Mouse (Mus musculus): ENCODE data around the gene Ankle1.
"Not testable (repeated sequence)": the region's sequence is repeated elsewhere in the genome, so short reads cannot be mapped to it uniquely, and the experiment has no call there.

Ankle1 gene

DNA sequence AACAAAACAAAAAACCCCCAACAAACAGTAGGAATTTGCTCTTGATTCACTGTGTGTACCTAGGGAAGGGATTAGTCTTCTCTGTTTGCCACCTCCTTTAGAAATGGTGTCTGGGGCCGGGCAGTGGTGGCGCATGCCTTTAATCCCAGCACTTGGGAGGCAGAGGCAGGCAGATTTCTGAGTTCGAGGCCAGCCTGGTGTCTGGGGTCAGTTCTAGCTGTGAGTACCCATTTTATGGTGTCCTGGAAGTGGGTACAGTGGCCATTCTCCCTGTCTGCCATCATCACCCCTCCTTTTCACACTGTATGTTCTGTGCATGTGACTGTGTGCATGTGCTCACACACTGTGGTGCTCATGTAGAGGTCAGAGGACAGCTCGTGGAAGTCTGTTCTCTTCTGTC is 2.4 kb downstream of the Ankle1 start:
- no peak for DNase-seq

DNA sequence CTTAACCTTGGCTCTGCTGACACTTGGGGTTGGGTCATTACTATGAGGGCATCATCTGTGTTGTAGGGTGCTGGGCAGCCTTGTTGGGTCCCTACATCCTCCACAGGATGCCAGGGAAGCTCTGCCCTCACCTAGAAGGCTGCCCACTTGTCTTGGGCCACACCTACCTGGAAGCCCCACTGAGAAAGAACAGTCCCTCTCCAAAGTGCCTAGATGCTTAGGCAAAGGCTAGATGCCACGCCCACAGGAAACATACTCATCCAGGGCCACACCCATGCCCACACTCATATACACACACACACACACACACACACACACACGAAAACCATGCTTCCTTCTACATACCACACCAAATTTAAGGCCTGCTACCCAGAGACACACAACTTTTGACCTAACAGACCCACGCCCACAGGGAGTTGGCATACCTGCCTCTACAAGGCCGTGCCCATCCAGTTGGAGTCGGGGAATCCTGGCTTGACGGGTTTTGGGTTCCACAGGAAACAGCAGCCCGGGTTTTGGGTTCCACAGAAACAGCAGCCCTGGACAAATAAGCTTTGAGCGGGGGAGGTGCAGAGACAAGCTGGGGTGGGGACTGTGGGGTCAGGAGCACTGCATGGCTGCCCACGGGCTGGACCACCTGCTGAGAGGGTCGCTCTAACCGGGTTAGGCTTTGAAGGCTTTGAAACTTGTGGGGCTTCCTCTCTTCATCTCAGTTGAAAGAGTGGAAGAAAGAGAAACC is 5.9 kb downstream of the Ankle1 start:
- no peak for DNase-seq

- DNase-seq = no peak
Observed at GRCm38 (mm10) chr8:71422121-71422520, 16.3 kb downstream of the Ankle1 start.

- DNase-seq = not testable (repeated sequence)
Observed at GRCm38 (mm10) chr8:71432935-71433334, 27.1 kb downstream of the Ankle1 start.

GRCm38 (mm10) chr8:71437041-71437440 is 31.2 kb downstream of the Ankle1 start:
- DNase-seq = no peak

DNA sequence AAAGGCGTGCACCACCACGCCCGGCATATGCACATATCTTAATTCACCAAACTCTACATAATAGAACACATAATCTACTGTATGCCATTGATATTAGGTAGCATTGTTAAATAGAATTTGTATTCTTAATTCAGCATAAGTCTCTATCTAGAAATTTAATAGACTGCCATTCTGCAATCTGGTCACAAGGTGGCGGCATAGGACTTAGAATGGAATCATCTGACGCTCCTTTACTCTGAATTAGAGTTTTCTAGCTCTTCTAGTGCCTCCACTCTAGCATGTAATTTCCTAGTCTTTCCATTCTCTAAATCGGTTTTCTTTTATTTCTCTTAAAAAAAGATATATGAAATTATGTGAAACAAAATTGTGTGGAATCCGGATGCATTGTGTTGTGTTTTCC is 35.6 kb downstream of the Ankle1 start:
- DNase-seq = peak in 1 of 2 experiments; percentile 35

GRCm38 (mm10) chr8:71445096-71445495 is 39.3 kb downstream of the Ankle1 start:
- DNase-seq = no peak

DNA sequence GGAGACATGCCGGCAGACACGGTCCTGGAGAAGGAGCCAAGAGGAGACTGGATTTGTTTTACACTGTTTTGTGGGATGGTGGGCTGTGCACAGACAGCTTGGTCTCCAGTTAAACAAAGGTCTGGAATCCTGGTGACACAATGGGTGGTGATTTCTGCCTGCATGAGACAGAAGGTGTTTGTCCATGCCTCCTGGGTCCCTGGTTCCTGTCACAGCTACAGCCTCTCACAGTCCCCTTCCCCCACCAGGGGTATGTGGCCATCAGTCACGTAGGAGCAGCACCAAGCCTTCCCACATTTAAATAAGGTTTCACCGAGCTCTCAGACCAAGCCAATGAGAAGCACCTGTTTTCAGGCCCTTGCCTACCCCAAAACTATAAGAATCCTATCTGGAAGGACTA is 45.5 kb downstream of the Ankle1 start:
- DNase-seq = no peak

- no peak for DNase-seq
Observed at GRCm38 (mm10) chr8:71451777-71452176, 46.0 kb downstream of the Ankle1 start.

DNA sequence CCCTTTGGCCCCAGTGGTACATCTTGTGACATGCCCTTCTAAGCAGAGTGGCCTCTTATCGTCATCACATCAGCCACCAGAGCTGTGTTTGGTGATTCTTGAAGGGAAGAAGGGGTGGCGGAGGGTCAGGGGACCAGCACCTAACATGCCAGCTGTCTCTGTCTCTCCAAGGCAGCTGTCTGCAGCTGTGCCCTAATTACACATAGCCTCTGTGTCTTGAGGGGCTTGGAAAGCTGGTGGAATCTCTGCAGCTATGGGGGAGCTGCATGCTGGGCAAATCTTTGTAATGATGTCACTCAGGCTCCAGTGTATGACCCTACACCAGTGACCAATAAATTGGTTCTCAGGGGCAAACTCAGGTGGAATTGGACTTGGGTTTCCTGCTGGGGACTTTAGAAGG is 46.9 kb downstream of the Ankle1 start:
- DNase-seq = no peak

DNA sequence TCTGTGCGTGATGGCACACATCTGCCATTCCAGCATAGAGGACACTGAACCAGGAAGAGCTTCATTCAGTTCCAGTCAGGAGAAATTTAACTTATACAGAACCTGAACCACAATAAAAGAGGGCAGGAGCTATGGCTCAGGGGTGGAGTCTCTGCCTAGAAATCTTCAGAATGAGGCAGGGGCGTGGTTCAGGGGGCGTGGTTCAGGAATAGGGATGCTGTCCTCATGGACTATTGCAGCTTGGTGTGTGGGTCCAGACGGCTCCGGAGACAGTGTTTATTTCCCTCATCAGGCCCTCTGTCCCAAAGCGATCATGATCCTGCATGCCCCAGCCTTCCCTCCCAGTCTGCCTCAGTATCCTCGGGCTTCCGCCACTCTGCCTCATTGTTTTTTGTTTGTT is 48.9 kb downstream of the Ankle1 start:
- DNase-seq = peak in 1 of 2 experiments; percentile 0

DNA sequence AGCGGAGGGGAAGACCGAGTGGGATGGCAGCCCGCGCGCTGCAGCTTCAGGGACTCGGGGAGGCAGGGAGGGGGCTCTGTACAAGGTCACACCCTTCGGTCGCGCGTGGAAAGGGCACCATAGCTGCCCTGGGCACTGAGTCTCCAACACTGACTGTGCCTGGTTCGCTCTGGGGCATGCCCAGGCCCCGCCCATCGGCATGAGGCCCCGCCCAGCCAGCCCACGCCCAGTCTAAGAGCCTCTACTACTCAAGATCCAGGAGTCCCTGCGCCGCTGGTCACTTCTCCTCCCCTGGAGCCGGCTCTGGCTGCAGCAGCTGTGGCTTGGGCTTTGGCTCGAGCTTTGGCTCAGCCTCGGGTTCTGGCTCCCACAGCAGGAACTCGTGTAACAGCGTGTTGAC is 51.1 kb downstream of the Ankle1 start:
- DNase-seq = no peak

GRCm38 (mm10) chr8:71457659-71458270 is 52.0 kb downstream of the Ankle1 start:
- no peak for DNase-seq
